In the genomic region with DNA sequence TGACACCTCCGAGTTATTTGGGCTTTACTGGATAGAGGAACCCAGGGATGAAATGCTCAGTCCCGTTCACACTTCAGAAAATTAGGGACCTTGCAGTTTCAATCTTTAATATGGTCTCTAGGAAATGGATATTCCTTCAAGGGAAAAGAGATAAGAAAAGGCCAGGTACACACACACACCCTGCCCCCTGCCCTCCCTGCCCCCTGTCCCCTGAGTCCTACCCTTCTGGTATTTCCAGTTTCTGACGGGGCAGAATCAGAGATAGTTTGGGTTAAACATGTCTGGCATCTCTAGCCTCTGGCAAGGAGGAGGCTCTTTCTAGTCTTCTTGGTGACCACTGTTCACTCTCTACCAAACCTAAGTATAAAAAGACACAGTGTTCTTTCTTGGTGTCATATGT, we compare ENCODE assay signal across 27 mouse cellular contexts. TPM values are rescaled to one million over a fixed set of nuclear protein-coding genes. Genes with fewer than 3 reads are reported as not detected.
"Had no signal": no experiment of that assay in that cellular context is flagged by ENCODE, and none has a peak within 500 bp of the region (broad histone marks: within the 10 kb centered on the region; RNA-seq: fewer than 3 reads in every experiment).

No protein-coding gene starts in this region.

- H3K27ac ChIP-seq: liver, embryonic 15.5 days; midbrain, embryonic 10.5 days; midbrain, embryonic 13.5 days; neural tube, embryonic 13.5 days; neural tube, embryonic 15.5 days had no signal

- H3K36me3 ChIP-seq: liver, embryonic 15.5 days; midbrain, embryonic 10.5 days; midbrain, embryonic 13.5 days; neural tube, embryonic 13.5 days; neural tube, embryonic 15.5 days had no signal

- ATAC-seq: liver, postnatal 0 days; midbrain, embryonic 13.5 days; midbrain, embryonic 16.5 days had no signal

- DNase-seq: liver, postnatal 0 days; lung, embryonic 14.5 days; lung, postnatal 10 days; lung, postnatal 4 days; retina, postnatal 1 day; right cerebral cortex, adult 18-20 months; right cerebral cortex, postnatal 25 days; right cerebral cortex, postnatal 4 days; spleen, adult 18-20 months; thymus, adult 18-20 months; thymus, postnatal 14 days; thymus, postnatal 36 days had no signal

- H3K9me3 ChIP-seq: liver, embryonic 15.5 days; midbrain, embryonic 10.5 days; midbrain, embryonic 13.5 days; neural tube, embryonic 13.5 days; neural tube, embryonic 15.5 days had no signal

- H3K4me2 ChIP-seq: liver, embryonic 15.5 days; lung, embryonic 14.5 days; midbrain, embryonic 13.5 days; neural tube, embryonic 13.5 days; neural tube, embryonic 15.5 days had no signal

- H3K4me3 ChIP-seq: liver, embryonic 15.5 days; midbrain, embryonic 10.5 days; midbrain, embryonic 13.5 days; myocyte; neural tube, embryonic 13.5 days; neural tube, embryonic 15.5 days had no signal

- H3K9ac ChIP-seq: liver, embryonic 15.5 days; liver, postnatal 0 days; lung, embryonic 14.5 days; midbrain, embryonic 13.5 days; neural tube, embryonic 13.5 days; neural tube, embryonic 15.5 days had no signal

- H3K4me1 ChIP-seq: liver, embryonic 15.5 days; midbrain, embryonic 10.5 days; midbrain, embryonic 13.5 days; neural tube, embryonic 13.5 days; neural tube, embryonic 15.5 days had no signal

- H3K27me3 ChIP-seq: liver, embryonic 15.5 days; midbrain, embryonic 13.5 days; neural tube, embryonic 13.5 days; neural tube, embryonic 15.5 days had no signal

RNA-seq across cellular contexts. Expression of a gene that starts 49.9 kb away (rescaled TPM):
- total RNA-seq: megakaryocyte, adult 5-6 weeks; megakaryocyte-erythroid progenitor cell, adult 5-6 weeks had no signal
- polyA plus RNA-seq: liver, embryonic 15.5 days; liver, postnatal 0 days; lung, embryonic 14.5 days; lung, embryonic 16.5 days; midbrain, embryonic 10.5 days; midbrain, embryonic 13.5 days; midbrain, embryonic 16.5 days; myocyte; neural tube, embryonic 11.5 days; neural tube, embryonic 13.5 days; neural tube, embryonic 15.5 days; small intestine, adult 2 months; stomach, embryonic 14.5 days; stomach, embryonic 16.5 days; thymus, postnatal 0 days had no signal
